8 mouse cellular contexts compared by ENCODE assay signal in genomic region chr8:121598892-121599291, GRCm38 (mm10). TPM values are rescaled to one million over a fixed set of nuclear protein-coding genes. Genes with fewer than 3 reads are reported as not detected.
A peak's percentile ranks its signal among the peaks of the same experiment; 100 is the strongest.
DNase-seq lines count a peak whose midpoint lies in the region; ATAC-seq and TF ChIP-seq lines count a peak whose summit lies in the region.

No protein-coding gene starts in this region.

- DNase-seq in midbrain, embryonic 10.5 days (ENCODE audit: low spot score): peak; percentile 71
- DNase-seq in gastrocnemius, postnatal 14 days: peak; percentile 86
- peak; percentile 62 to 69 for DNase-seq in left cerebral cortex, postnatal 36 days (ENCODE audit: low spot score in 2 of 2)
- peak; percentile 86 for DNase-seq in midbrain, embryonic 14.5 days
- peak; percentile 54 to 74 for DNase-seq in spleen, adult 2 months (ENCODE audit: low read depth in 1 of 2, low spot score in 2 of 2)

- H3K27me3 ChIP-seq in midbrain, embryonic 10.5 days (ENCODE audit: low read depth, poor library complexity, severe bottlenecking): no peaks in the 10 kb centered on the region
- H3K27me3 ChIP-seq in midbrain, embryonic 16.5 days (ENCODE audit: control insufficient read depth, insufficient read depth, low read depth, low read length): no peaks in the 10 kb centered on the region
- no peaks in the 10 kb centered on the region for H3K27me3 ChIP-seq in midbrain, embryonic 14.5 days (ENCODE audit: control insufficient read depth, insufficient read depth, low read length)
- no peaks in the 10 kb centered on the region for H3K27me3 ChIP-seq in spleen, adult 2 months (ENCODE audit: control insufficient read depth, insufficient read depth, low read length)

- intact Hi-C loops in gastrocnemius, postnatal 14 days (cut with DNase I; ENCODE audit: low total_unique reads): no loop called here
- intact Hi-C loops in left cerebral cortex, postnatal 36 days (cut with DNase I): loop anchor here (5.0 kb wide), 1 partner anchor 52 kb away; no protein-coding TSS in a partner anchor

- no peaks in the 10 kb centered on the region for H3K4me1 ChIP-seq in midbrain, embryonic 10.5 days
- no peaks in the 10 kb centered on the region for H3K4me1 ChIP-seq in midbrain, embryonic 16.5 days (ENCODE audit: control insufficient read depth, insufficient read depth, low read length)
- no peaks in the 10 kb centered on the region for H3K4me1 ChIP-seq in midbrain, embryonic 14.5 days (ENCODE audit: control insufficient read depth, insufficient read depth, low read length)
- H3K4me1 ChIP-seq in spleen, adult 2 months (ENCODE audit: control insufficient read depth, insufficient read depth, insufficient read length): no peaks in the 10 kb centered on the region

- H3K4me3 ChIP-seq in midbrain, embryonic 10.5 days: no peak overlapping the region
- H3K4me3 ChIP-seq in midbrain, embryonic 16.5 days (ENCODE audit: low read depth, low read length): no peak overlapping the region
- no peak overlapping the region for H3K4me3 ChIP-seq in midbrain, embryonic 14.5 days (replicated peaks; ENCODE audit: low read depth, low read length)
- no peak overlapping the region for H3K4me3 ChIP-seq in spleen, adult 2 months (ENCODE audit: extremely low read depth, insufficient read depth, insufficient read length)

- H3K9ac ChIP-seq in midbrain, embryonic 16.5 days (ENCODE audit: low read depth, low read length): no peak overlapping the region
- no peak overlapping the region for H3K9ac ChIP-seq in midbrain, embryonic 14.5 days (replicated peaks; ENCODE audit: low read length)

- peak; percentile 89 for TF ChIP-seq CTCF in spleen, adult 2 months (IDR thresholded peaks at IDR 0.05; ENCODE audit: extremely low read depth, insufficient read depth, insufficient read length, insufficient replicate concordance)

- H3K9me3 ChIP-seq in midbrain, embryonic 10.5 days (replicated peaks): no peaks in the 10 kb centered on the region
- no peaks in the 10 kb centered on the region for H3K9me3 ChIP-seq in midbrain, embryonic 16.5 days (replicated peaks; ENCODE audit: control insufficient read depth, low read length, poor library complexity, severe bottlenecking)
- H3K9me3 ChIP-seq in midbrain, embryonic 14.5 days (ENCODE audit: control insufficient read depth, low read length): no peaks in the 10 kb centered on the region

- H3K4me2 ChIP-seq in midbrain, embryonic 16.5 days (ENCODE audit: low read length): no peak overlapping the region
- H3K4me2 ChIP-seq in midbrain, embryonic 14.5 days (ENCODE audit: low read length): no peak overlapping the region

- H3K36me3 ChIP-seq in midbrain, embryonic 10.5 days: peaks cover 93% of the 10 kb centered on the region
- peaks cover 43% of the 10 kb centered on the region for H3K36me3 ChIP-seq in midbrain, embryonic 16.5 days (ENCODE audit: control insufficient read depth, insufficient read depth, low read length)
- peaks cover 91% of the 10 kb centered on the region for H3K36me3 ChIP-seq in midbrain, embryonic 14.5 days (ENCODE audit: control insufficient read depth, insufficient read depth, low read length)
- peaks cover 22% of the 10 kb centered on the region for H3K36me3 ChIP-seq in spleen, adult 2 months (ENCODE audit: control insufficient read depth, insufficient read depth, low read length)

- no peak for ATAC-seq in midbrain, embryonic 16.5 days
- ATAC-seq in common myeloid progenitor, adult 5-6 weeks (replicated peaks; ENCODE audit: low read depth, poor library complexity, severe bottlenecking): peak; percentile 67
- ATAC-seq in inflammation-experienced regulatory T-cells, adult 6 months: peak; percentile 83
- ATAC-seq in midbrain, embryonic 14.5 days (ENCODE audit: low FRiP score, low TSS enrichment): peak; percentile 67; the same call in 1 of the 2 replicates

- no peak overlapping the region for H3K27ac ChIP-seq in midbrain, embryonic 10.5 days (replicated peaks)
- no peak overlapping the region for H3K27ac ChIP-seq in midbrain, embryonic 16.5 days (ENCODE audit: low read length)
- H3K27ac ChIP-seq in midbrain, embryonic 14.5 days (replicated peaks; ENCODE audit: low read depth, low read length): no peak overlapping the region
- no peak overlapping the region for H3K27ac ChIP-seq in spleen, adult 2 months (ENCODE audit: insufficient read depth, low read length)

- no peak for TF ChIP-seq POLR2A in spleen, adult 2 months (IDR thresholded peaks at IDR 0.05; ENCODE audit: low read depth, low read length)

- WGBS in midbrain, embryonic 10.5 days: 41% methylated on average over 7 of the region's 7 CpGs
- WGBS in midbrain, embryonic 16.5 days: 32% methylated on average over 7 of the region's 7 CpGs
- 35% methylated on average over 7 of the region's 7 CpGs for WGBS in midbrain, embryonic 14.5 days
- 22% methylated on average over 7 of the region's 7 CpGs for WGBS in spleen, adult 2 months

RNA-seq across cellular contexts. Expression of gene Map1lc3b, which starts 8.7 kb away (rescaled TPM):
- 208 and 250 TPM in 2 replicates for polyA plus RNA-seq in midbrain, embryonic 10.5 days (2016; fragmentation: Nextera tagmentation; extraction: Ambion mirVana)
- 362 and 370 TPM in 2 replicates for polyA plus RNA-seq in midbrain, embryonic 16.5 days (2015; fragmentation: Nextera tagmentation; extraction: Ambion mirVana)
- total RNA-seq in common myeloid progenitor, adult 5-6 weeks (2017): 86.6 and 91.3 TPM in 2 replicates
- total RNA-seq in gastrocnemius, postnatal 14 days (2021): 100 to 1,000 TPM; 102 to 136 TPM
- polyA plus RNA-seq in inflammation-experienced regulatory T-cells, adult 6 months (2017; shearing (Covaris generic)): 100 to 1,000 TPM; 453 to 467 (median 467) TPM
- 100 to 1,000 TPM; 167 to 190 TPM for total RNA-seq in left cerebral cortex, postnatal 36 days (2021)
- 440 and 461 TPM in 2 replicates for polyA plus RNA-seq in midbrain, embryonic 14.5 days (2014; fragmentation: Nextera tagmentation; extraction: Ambion mirVana)
- polyA plus RNA-seq in spleen, adult 2 months (2012; rRNA removed): 50.0 and 52.4 TPM in 2 replicates

RNA-seq across cellular contexts. Expression of gene Fbxo31, which starts 20.3 kb away (rescaled TPM):
- polyA plus RNA-seq in midbrain, embryonic 10.5 days (2016; fragmentation: Nextera tagmentation; extraction: Ambion mirVana): 14.8 TPM in 2 replicates
- 32.0 and 37.6 TPM in 2 replicates for polyA plus RNA-seq in midbrain, embryonic 16.5 days (2015; fragmentation: Nextera tagmentation; extraction: Ambion mirVana)
- 6.8 and 8.8 TPM in 2 replicates for total RNA-seq in common myeloid progenitor, adult 5-6 weeks (2017)
- 10 to 100 TPM; 75.2 to 89.8 TPM for total RNA-seq in gastrocnemius, postnatal 14 days (2021)
- polyA plus RNA-seq in inflammation-experienced regulatory T-cells, adult 6 months (2017; shearing (Covaris generic)): 1 to 10 TPM; 2.1 to 2.2 (median 2.2) TPM
- total RNA-seq in left cerebral cortex, postnatal 36 days (2021): 100 to 1,000 TPM in 1 of 2 experiments, 10 to 100 TPM in 1; 98.8 to 116 TPM
- polyA plus RNA-seq in midbrain, embryonic 14.5 days (2014; fragmentation: Nextera tagmentation; extraction: Ambion mirVana): 26.7 and 33.5 TPM in 2 replicates
- 22.5 and 30.2 TPM in 2 replicates for polyA plus RNA-seq in spleen, adult 2 months (2012; rRNA removed)

RNA-seq across cellular contexts. Expression of gene Zcchc14, which starts 53.8 kb away (rescaled TPM):
- polyA plus RNA-seq in midbrain, embryonic 10.5 days (2016; fragmentation: Nextera tagmentation; extraction: Ambion mirVana): 14.9 and 18.6 TPM in 2 replicates
- polyA plus RNA-seq in midbrain, embryonic 16.5 days (2015; fragmentation: Nextera tagmentation; extraction: Ambion mirVana): 23.9 and 28.2 TPM in 2 replicates
- total RNA-seq in common myeloid progenitor, adult 5-6 weeks (2017): 0.23 TPM in 1 of 2 replicates, not detected in the other
- total RNA-seq in gastrocnemius, postnatal 14 days (2021): 10 to 100 TPM; 19.8 to 20.4 TPM
- polyA plus RNA-seq in inflammation-experienced regulatory T-cells, adult 6 months (2017; shearing (Covaris generic)): 1 to 10 TPM in 1 of 3 experiments, under 1 TPM in 2; 0.09 to 1.0 (median 0.22) TPM
- 10 to 100 TPM; 61.3 to 75.3 TPM for total RNA-seq in left cerebral cortex, postnatal 36 days (2021)
- 39.0 and 43.4 TPM in 2 replicates for polyA plus RNA-seq in midbrain, embryonic 14.5 days (2014; fragmentation: Nextera tagmentation; extraction: Ambion mirVana)
- 8.2 and 8.9 TPM in 2 replicates for polyA plus RNA-seq in spleen, adult 2 months (2012; rRNA removed)

RNA-seq across cellular contexts. Expression of gene 1700018B08Rik, which starts 54.8 kb away (rescaled TPM):
- polyA plus RNA-seq in midbrain, embryonic 10.5 days (2016; fragmentation: Nextera tagmentation; extraction: Ambion mirVana): not detected in 2 replicates
- not detected in 2 replicates for polyA plus RNA-seq in midbrain, embryonic 16.5 days (2015; fragmentation: Nextera tagmentation; extraction: Ambion mirVana)
- not detected in 2 replicates for total RNA-seq in common myeloid progenitor, adult 5-6 weeks (2017)
- not detected for total RNA-seq in gastrocnemius, postnatal 14 days (2021)
- not detected for polyA plus RNA-seq in inflammation-experienced regulatory T-cells, adult 6 months (2017; shearing (Covaris generic))
- total RNA-seq in left cerebral cortex, postnatal 36 days (2021): not detected
- 0.22 TPM in 1 of 2 replicates, not detected in the other for polyA plus RNA-seq in midbrain, embryonic 14.5 days (2014; fragmentation: Nextera tagmentation; extraction: Ambion mirVana)
- not detected in 2 replicates for polyA plus RNA-seq in spleen, adult 2 months (2012; rRNA removed)
